Mouse (Mus musculus) heart, embryonic 11.5 days (tissue): ENCODE data around the gene Gdf15. TPM values are rescaled to one million over a fixed set of nuclear protein-coding genes. Genes with fewer than 3 reads are reported as not detected.

Experiments used
- ATAC-seq: fragments of 200-750 bp; cut with Nextera tagmentation; replicated peaks from 2 replicates; pipeline ENCODE4 v1.8.0; 2017; ENCODE audit warnings: moderate library complexity; ENCODE audit not compliant: insufficient number of reproducible peaks, low FRiP score, low TSS enrichment
- H3K27ac ChIP-seq: fragments of 300-500 bp; sonication (generic); 2 replicates; pipeline ENCODE4 v1.5.1; 2014; ENCODE audit warnings: mild to moderate bottlenecking, low read depth, low read length
- H3K27me3 ChIP-seq: fragments of 300-500 bp; sonication (generic); 2 replicates; pipeline ENCODE4 v1.6.1; 2014; ENCODE audit warnings: mild to moderate bottlenecking, low read length, mixed read lengths; ENCODE audit not compliant: control insufficient read depth, insufficient read depth
- H3K36me3 ChIP-seq: fragments of 300-500 bp; sonication (generic); 2 replicates; pipeline ENCODE4 v1.6.1; 2014; ENCODE audit warnings: mild to moderate bottlenecking, low read length, moderate library complexity, mixed read lengths; ENCODE audit not compliant: control insufficient read depth, insufficient read depth
- H3K4me1 ChIP-seq: fragments of 300-500 bp; sonication (generic); 2 replicates; pipeline ENCODE4 v1.6.1; 2014; ENCODE audit warnings: low read length; ENCODE audit not compliant: control insufficient read depth, insufficient read depth
- H3K4me2 ChIP-seq: fragments of 300-500 bp; sonication (generic); 2 replicates; pipeline ENCODE4 v1.6.1; 2014; ENCODE audit warnings: mild to moderate bottlenecking, moderate library complexity
- H3K4me3 ChIP-seq: fragments of 300-500 bp; sonication (generic); 2 replicates; pipeline ENCODE4 v1.5.1; 2014; ENCODE audit warnings: low read depth, low read length
- H3K9ac ChIP-seq: fragments of 300-500 bp; sonication (generic); 2 replicates; pipeline ENCODE4 v1.6.1; 2014; ENCODE audit warnings: mild to moderate bottlenecking, low read depth, low read length, moderate library complexity
- H3K9me3 ChIP-seq: fragments of 300-500 bp; sonication (generic); replicated peaks from 2 replicates; pipeline ENCODE4 v1.6.1; 2016; ENCODE audit warnings: low read length; ENCODE audit not compliant: control insufficient read depth
- WGBS: fragments of 180-500 bp; shearing (Covaris S2); extraction: QIAGEN DNeasy Blood & Tissue Kit; methylation state at CpG from one replicate; pipeline ENCODE4 v1.1.7; 2014; ENCODE audit not compliant: insufficient replicate concordance; 5-methylcytosine and 5-hydroxymethylcytosine counted together
- polyA plus RNA-seq: library from polyadenylated mRNA; unstranded; fragments of >200 nt; fragmentation: Nextera tagmentation; extraction: Ambion mirVana; gene quantifications from 2 replicates; pipeline ENCODE4 v1.2.1, GENCODE M21; 2014

Gdf15 gene
- polyA plus RNA-seq, 1 experiment from 2014 or later = 0.26 TPM

DNA sequence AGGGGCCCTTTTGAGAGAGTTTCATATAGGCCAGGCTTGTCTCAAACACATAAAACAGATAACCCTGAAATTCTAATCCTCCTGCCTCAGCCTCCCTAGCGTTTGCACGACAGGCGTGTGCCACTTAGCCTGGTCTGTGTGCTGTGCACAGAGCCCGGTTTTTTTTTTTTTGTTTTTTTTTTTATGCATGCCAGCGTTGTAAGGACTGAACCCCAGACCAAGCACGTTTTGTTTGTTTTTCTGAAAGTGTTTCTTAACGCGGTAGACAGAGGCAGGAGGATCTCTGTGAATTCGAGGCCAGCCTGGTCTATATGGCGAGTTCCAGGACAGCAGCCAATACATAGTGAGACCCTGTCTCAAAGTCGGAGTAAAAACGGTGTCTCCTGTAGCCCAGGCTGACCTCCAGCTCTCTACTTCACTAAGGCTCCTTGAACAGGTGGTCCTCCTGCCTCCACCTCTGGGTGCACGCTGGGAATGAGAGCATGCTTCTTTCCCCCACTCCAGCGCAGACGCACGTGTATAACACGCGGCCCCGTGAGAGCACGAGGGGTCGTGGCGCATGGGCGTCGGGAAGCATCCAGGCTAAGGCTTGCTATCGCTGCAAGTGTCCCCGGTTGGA is 23.4 kb downstream of the Gdf15 start, which contains the start of gene Ssbp4:
Ssbp4 (minus strand) TSS at position 124 of the 619 bp plus-strand sequence.
- peak within 1 kb of the TSS; percentile 94 for H3K9ac ChIP-seq
- H3K27me3 ChIP-seq = no peaks in the 10 kb centered on the region
- H3K4me2 ChIP-seq = peak within 1 kb of the TSS; percentile 100
- H3K27ac ChIP-seq = peak within 1 kb of the TSS; percentile 99
- H3K9me3 ChIP-seq = no peaks in the 10 kb centered on the region
- H3K4me1 ChIP-seq = peaks cover 24% of the 10 kb centered on the region
- WGBS = 3% methylated on average over 26 of the region's 26 CpGs
- H3K4me3 ChIP-seq = peak within 1 kb of the TSS; percentile 78
- no peak for ATAC-seq
- no peaks in the 10 kb centered on the region; the same call in 1 of the 2 replicates for H3K36me3 ChIP-seq

- no peaks in the 10 kb centered on the region for H3K27me3 ChIP-seq
- 2% methylated on average over 81 of the region's 84 CpGs for WGBS
Observed at GRCm38 (mm10) chr8:70607898-70608748, 24.1 kb downstream of the Gdf15 start.

DNA sequence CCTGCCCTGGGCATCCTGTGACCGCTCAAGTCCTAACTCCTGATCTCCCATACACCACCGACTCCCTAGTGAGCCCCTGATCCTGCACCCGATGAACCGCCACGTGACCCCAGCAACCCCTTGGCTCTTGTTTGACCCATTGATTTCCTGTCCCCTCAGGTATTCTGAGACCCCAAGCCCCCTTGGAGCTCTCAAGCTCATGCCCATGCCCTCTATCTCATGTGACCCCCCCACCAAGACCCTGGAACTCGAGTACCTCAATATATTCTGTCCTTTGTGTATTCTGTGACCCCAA is 24.7 kb downstream of the Gdf15 start:
- no peak for ATAC-seq
- peak overlapping the region; percentile 94 for H3K9ac ChIP-seq
- peak overlapping the region; percentile 99; the same call in 1 of the 2 replicates for H3K27ac ChIP-seq
- no peaks in the 10 kb centered on the region for H3K27me3 ChIP-seq
- 29% methylated on average over 6 of the region's 6 CpGs for WGBS
- H3K4me1 ChIP-seq = peaks cover 24% of the 10 kb centered on the region
- H3K4me3 ChIP-seq = peak overlapping the region; percentile 78
- H3K36me3 ChIP-seq = no peaks in the 10 kb centered on the region; the same call in 1 of the 2 replicates
- H3K4me2 ChIP-seq = peak overlapping the region; percentile 100
- H3K9me3 ChIP-seq = no peaks in the 10 kb centered on the region

More at GRCm38 (mm10) chr8:70607898-70608748, 24.1 kb downstream of the Gdf15 start:
- H3K4me3 ChIP-seq = peak overlapping the region; percentile 78
- H3K4me2 ChIP-seq = peak overlapping the region; percentile 100
- ATAC-seq = no peak
- peak overlapping the region; percentile 99 for H3K27ac ChIP-seq
- H3K9me3 ChIP-seq = no peaks in the 10 kb centered on the region
- H3K4me1 ChIP-seq = peaks cover 24% of the 10 kb centered on the region
- H3K9ac ChIP-seq = peak overlapping the region; percentile 94
- H3K36me3 ChIP-seq = no peaks in the 10 kb centered on the region; the same call in 1 of the 2 replicates

- H3K4me3 ChIP-seq = peak overlapping the region; percentile 78
- no peaks in the 10 kb centered on the region; the same call in 1 of the 2 replicates for H3K36me3 ChIP-seq
- H3K27me3 ChIP-seq = no peaks in the 10 kb centered on the region
- peaks cover 24% of the 10 kb centered on the region for H3K4me1 ChIP-seq
- peak overlapping the region; percentile 100 for H3K4me2 ChIP-seq
- H3K9me3 ChIP-seq = 0 out of 2 replicates have a peak, but pooled peaks cover 2% of the 10 kb centered on the region
- H3K27ac ChIP-seq = no peak overlapping the region
- 60% methylated on average over 18 of the region's 18 CpGs for WGBS
- H3K9ac ChIP-seq = peak overlapping the region; percentile 94
- ATAC-seq = no peak
Observed at GRCm38 (mm10) chr8:70606780-70607602, 25.3 kb downstream of the Gdf15 start.

DNA sequence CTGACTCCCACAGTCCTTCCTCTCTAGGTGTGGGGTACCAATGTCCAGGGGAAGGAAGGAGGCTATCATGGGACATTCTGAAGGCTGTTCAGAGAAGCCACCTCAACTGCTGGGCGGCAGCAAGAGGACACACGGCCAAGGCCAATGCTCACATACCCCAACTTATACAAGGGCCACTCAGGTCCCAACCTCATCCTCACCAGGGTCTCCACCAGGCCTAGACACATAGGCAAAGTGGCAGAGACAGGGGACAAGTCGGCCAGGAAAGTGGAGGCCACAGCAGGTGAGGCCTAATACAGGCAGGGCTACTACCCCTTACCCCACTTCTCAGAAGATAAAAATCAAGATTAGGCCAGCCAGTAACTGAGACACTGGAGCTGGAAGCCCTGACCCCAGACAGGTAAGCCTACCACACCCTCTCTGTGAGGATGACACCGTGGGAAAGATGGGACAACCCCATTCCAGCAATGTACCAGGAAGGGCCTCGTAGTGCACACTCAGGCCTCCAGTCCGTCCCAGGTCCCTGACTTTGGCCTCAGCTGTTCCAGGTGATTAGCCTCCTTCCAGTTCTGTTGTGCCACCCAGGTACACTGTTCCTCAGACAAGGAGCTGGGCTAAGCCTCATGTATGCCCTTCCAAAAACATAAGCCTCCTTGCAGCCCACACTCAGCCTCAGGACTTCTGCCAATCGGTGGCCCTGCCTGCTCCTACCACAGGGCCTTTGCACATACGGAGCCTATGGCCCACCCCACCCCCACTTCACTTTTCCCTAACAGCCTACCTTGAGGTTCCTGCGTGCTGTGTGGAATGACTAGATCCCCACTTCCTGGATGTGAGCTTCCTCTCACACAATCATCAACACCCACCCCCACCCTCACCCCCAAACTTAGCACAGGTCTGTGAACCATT is 26.1 kb downstream of the Gdf15 start:
- no peaks in the 10 kb centered on the region for H3K27me3 ChIP-seq
- no peak overlapping the region for H3K4me3 ChIP-seq
- H3K27ac ChIP-seq = no peak overlapping the region
- H3K36me3 ChIP-seq = no peaks in the 10 kb centered on the region; the same call in 1 of the 2 replicates
- 0 out of 2 replicates have a peak, but pooled peaks cover 2% of the 10 kb centered on the region for H3K9me3 ChIP-seq
- H3K4me2 ChIP-seq = no peak overlapping the region
- H3K9ac ChIP-seq = no peak overlapping the region
- no peak for ATAC-seq
- 79% methylated on average over 9 of the region's 9 CpGs for WGBS
- H3K4me1 ChIP-seq = peaks cover 28% of the 10 kb centered on the region

DNA sequence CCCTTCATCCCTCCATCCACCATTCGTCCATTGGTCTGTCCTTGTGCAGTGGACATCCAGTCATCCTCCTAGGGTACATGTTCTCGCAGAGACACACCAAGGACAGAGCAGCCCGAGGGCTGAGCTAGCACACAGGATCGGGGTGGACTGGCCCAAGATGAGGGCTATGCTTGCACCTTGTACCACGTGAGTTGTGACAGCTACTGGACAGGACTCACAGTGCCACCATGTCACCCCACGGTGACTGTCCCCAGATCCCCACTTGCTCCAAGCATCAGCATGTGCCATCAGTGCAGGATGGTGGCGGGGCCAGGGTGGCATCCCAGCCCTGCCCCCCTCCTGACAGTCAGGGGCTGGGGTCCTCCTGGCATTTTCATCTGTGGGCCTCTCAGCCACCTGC is 27.7 kb downstream of the Gdf15 start:
- Histone ChIP-seq H3K4me1 (peaks cover 34% of the 10 kb centered on the region), H3K4me2 (no peak overlapping the region), H3K27ac (no peak overlapping the region), H3K9ac (no peak overlapping the region), H3K36me3 (no peaks in the 10 kb centered on the region; the same call in 1 of the 2 replicates), H3K4me3 (no peak overlapping the region), H3K9me3 (0 out of 2 replicates have a peak, but pooled peaks cover 2% of the 10 kb centered on the region), H3K27me3 (no peaks in the 10 kb centered on the region)
- WGBS = 81% methylated on average over 7 of the region's 7 CpGs
- ATAC-seq = no peak

DNA sequence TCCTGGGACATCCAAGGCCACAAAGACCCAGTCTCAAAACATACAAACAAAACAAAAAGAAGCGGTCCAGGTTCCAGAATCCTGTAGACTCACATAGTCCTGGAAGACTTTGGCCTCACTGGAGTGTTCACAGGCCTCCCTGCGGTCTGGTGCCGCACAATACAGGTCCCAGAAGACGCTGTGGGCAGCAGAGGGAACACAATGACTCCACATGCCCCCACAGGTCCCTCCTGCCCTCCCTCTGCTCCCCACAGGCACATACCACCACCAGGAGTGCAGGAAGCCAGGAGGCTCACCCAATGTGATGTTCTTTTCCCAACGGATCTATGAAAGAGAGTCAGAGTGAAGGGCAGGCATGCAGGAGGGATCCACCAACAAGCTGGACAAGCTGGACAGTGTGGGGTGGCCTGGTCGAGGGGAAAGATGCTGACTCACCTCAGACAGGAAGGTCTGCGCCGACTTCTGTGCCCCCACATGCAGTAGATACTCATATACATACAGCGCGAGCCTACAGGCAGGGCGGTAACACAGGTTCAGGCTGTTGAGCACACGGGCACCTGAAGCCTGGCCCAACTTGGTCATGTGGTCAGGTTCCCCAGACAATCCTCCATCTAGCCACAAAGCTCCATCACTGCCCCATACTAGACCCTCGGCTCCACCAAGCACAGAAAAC is 30.0 kb downstream of the Gdf15 start:
- H3K9ac ChIP-seq = no peak overlapping the region
- no peak overlapping the region for H3K4me2 ChIP-seq
- H3K36me3 ChIP-seq = no peaks in the 10 kb centered on the region; the same call in 1 of the 2 replicates
- H3K27me3 ChIP-seq = no peaks in the 10 kb centered on the region
- no peak overlapping the region for H3K4me3 ChIP-seq
- H3K27ac ChIP-seq = no peak overlapping the region
- H3K4me1 ChIP-seq = peaks cover 34% of the 10 kb centered on the region
- H3K9me3 ChIP-seq = 0 out of 2 replicates have a peak, but pooled peaks cover 2% of the 10 kb centered on the region
- 92% methylated on average over 13 of the region's 13 CpGs for WGBS
- no peak for ATAC-seq
